Comparison of ENCODE assay signal across 21 mouse cellular contexts in the genomic region with DNA sequence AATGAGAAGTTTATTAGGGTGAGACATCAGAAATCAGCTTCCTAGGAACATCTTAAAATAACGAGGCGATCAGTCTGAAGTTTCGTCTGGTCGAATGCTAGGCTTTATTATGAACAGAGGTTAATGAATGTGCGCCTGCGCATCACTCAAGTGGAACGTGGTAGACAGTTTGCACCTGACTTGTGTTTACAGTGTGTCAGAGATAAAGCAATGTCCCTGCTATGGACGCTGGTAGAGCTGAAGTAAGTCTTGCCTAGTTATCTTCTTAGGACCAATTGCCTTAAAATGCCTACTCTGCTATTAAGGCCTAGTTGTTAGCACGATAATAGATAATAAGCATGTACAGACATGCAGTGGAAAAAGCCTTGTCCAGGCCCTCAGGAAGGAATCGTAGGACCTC.
"Had no signal": no experiment of that assay in that cellular context is flagged by ENCODE, and none has a peak within 500 bp of the region (broad histone marks: within the 10 kb centered on the region; RNA-seq: fewer than 3 reads in every experiment).

No protein-coding gene starts in this region.

- H3K27me3 ChIP-seq: lung, embryonic 15.5 days; megakaryocyte, embryonic 14.5 days; midbrain, embryonic 12.5 days; neural tube, embryonic 13.5 days; neural tube, embryonic 15.5 days had no signal

- H3K9ac ChIP-seq: liver, postnatal 0 days; lung, embryonic 15.5 days; midbrain, embryonic 12.5 days; neural tube, embryonic 13.5 days; neural tube, embryonic 15.5 days had no signal

- H3K4me3 ChIP-seq: lung, embryonic 15.5 days; megakaryocyte, embryonic 14.5 days; midbrain, embryonic 10.5 days; midbrain, embryonic 12.5 days; myocyte; neural tube, embryonic 13.5 days; neural tube, embryonic 15.5 days had no signal

- DNase-seq: lung, adult 2 months; lung, postnatal 4 days; midbrain, embryonic 14.5 days; retina, postnatal 1 day; right cerebral cortex, adult 18-20 months; right cerebral cortex, postnatal 25 days; right cerebral cortex, postnatal 4 days; spleen, adult 18-20 months; thymus, adult 18-20 months; thymus, postnatal 14 days; thymus, postnatal 36 days had no signal

- H3K9me3 ChIP-seq: lung, embryonic 15.5 days; megakaryocyte, embryonic 14.5 days; midbrain, embryonic 10.5 days; midbrain, embryonic 12.5 days; neural tube, embryonic 13.5 days; neural tube, embryonic 15.5 days had no signal

- H3K4me2 ChIP-seq: lung, embryonic 15.5 days; midbrain, embryonic 12.5 days; neural tube, embryonic 13.5 days; neural tube, embryonic 15.5 days had no signal

- ATAC-seq: liver, postnatal 0 days; lung, postnatal 0 days; midbrain, embryonic 16.5 days had no signal

- H3K4me1 ChIP-seq: midbrain, embryonic 12.5 days; neural tube, embryonic 13.5 days; neural tube, embryonic 15.5 days had no signal

- H3K36me3 ChIP-seq: lung, embryonic 15.5 days; midbrain, embryonic 10.5 days; midbrain, embryonic 12.5 days; neural tube, embryonic 13.5 days; neural tube, embryonic 15.5 days had no signal

- H3K27ac ChIP-seq: lung, embryonic 15.5 days; midbrain, embryonic 10.5 days; midbrain, embryonic 12.5 days; neural tube, embryonic 13.5 days; neural tube, embryonic 15.5 days had no signal
